Mouse (Mus musculus): Measurements from ENCODE around the gene Ap2b1. TPM values are rescaled to one million over a fixed set of nuclear protein-coding genes. Genes with fewer than 3 reads are reported as not detected.

Gene Ap2b1
- total RNA-seq, 1 experiment from 2014 or later = 57.6 TPM

DNA sequence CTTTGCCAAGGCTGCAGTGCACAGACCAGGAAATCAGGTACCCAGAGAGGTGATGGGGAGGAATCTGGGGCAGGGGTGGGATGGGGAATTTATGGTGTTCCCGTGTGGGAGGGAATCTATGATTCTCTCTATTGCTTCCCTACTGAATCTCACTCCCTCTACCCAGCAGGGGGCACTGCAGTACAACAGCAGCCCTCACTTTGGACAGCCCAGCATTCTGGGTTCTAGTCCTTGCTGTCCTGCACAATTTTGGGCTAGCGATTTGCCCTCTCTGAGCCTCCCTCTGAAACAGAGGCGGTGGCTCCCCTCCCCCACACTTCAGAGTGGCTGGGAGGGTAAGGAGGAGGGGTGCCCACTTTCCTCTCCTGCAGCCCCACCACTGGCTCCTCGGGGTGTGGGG is 121.5 kb downstream of the Ap2b1 start:
- no peak for ATAC-seq (replicated peaks in 1 of 2; ENCODE audit: insufficient read depth in 1 of 2, low FRiP score in 2 of 2, low TSS enrichment in 1 of 2, low read depth in 1 of 2, poor library complexity in 2 of 2, severe bottlenecking in 2 of 2)

DNA sequence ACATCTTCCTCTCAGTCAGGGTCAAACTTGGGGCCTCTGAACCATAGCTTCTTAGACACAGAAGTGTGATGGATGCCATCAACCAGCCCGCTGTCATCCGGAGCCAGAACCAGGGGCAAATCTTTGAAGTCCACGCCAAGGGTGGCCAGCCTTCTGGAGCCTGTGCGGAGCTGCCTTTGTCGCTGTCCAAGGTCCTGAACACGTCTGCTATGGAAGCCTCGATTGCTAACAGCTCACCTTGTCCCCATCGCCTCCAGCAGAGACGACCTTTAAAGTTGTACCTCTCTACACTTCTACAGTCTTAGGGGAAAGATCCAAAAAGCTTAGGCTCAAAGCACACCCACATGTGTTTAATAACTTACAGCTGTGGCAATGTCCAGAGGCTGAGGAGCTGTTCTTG is 122.5 kb downstream of the Ap2b1 start:
- ATAC-seq (replicated peaks in 1 of 2; ENCODE audit: insufficient read depth in 1 of 2, low FRiP score in 2 of 2, low TSS enrichment in 1 of 2, low read depth in 1 of 2, poor library complexity in 2 of 2, severe bottlenecking in 2 of 2) = peak; percentile 42 to 60; a peak in 2 of 4 replicates

DNA sequence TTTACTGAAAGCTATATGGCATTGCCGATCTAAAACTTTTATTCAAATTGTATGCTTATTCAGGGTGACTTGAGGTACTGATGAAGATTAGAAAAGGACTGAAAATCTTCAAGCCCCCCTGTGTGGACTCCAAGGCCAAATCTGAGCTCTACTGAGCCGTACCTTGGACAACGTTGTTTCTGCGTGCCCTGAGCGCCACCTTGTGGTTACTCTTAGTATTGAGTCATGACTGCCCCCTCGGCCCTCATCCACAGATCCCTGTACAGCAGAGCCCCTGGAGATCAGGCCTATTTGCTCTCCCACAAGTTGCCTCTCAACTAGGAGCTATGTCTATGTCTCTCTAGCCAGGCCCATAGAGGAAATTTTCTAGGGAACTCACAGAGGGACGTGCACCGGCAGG is 125.9 kb downstream of the Ap2b1 start:
- peak in 1 of 2 experiments; percentile 46; a peak in 1 of 4 replicates for ATAC-seq (replicated peaks in 1 of 2; ENCODE audit: insufficient read depth in 1 of 2, low FRiP score in 2 of 2, low TSS enrichment in 1 of 2, low read depth in 1 of 2, poor library complexity in 2 of 2, severe bottlenecking in 2 of 2)

DNA sequence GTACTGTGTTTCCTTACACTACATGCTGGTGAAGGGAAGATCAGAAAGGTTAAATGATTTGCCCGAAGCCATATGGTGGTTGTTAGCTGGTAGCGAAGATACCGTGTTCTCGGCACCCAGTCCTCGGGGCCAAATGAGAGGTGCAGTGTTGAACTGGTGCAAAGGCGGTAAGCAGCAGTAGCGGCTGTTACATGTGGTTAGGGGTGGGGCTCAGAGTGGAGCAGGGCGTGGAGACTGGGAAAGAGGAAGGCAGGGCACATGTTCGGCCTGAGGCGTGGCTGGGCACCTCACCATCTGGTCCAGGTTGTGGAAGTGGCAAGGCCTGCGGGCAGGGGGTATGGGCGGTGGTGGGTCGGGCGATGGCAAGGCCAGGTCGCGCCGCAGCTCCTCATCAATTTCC is 128.1 kb downstream of the Ap2b1 start:
- peak; percentile 95 to 96 for ATAC-seq (replicated peaks in 1 of 2; ENCODE audit: insufficient read depth in 1 of 2, low FRiP score in 2 of 2, low TSS enrichment in 1 of 2, low read depth in 1 of 2, poor library complexity in 2 of 2, severe bottlenecking in 2 of 2)

DNA sequence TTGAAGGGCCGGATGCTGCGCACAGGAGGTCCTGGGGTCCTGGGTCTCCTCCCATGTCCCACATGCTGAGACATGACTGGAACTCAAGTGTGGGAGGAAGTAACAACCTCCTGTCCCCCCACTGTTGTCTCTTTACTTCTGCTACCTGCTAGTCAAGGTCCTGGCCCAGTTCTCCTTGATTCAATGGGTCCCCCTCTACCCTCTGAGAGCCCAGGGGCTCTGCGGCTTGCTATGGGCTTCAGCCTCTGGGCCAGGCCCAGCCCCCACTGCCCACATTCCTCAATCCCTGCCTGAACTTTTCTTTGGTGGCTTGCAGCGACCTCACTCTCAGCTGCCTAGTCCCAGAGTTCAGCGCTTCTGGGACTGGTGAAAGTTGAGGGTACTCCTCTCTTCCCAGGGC is 130.5 kb downstream of the Ap2b1 start, which contains the start of gene Gas2l2:
Gene Gas2l2 (minus strand): TSS at position 101 of the 400 bp plus-strand sequence.
- ATAC-seq (replicated peaks in 1 of 2; ENCODE audit: insufficient read depth in 1 of 2, low FRiP score in 2 of 2, low TSS enrichment in 1 of 2, low read depth in 1 of 2, poor library complexity in 2 of 2, severe bottlenecking in 2 of 2) = no peak

DNA sequence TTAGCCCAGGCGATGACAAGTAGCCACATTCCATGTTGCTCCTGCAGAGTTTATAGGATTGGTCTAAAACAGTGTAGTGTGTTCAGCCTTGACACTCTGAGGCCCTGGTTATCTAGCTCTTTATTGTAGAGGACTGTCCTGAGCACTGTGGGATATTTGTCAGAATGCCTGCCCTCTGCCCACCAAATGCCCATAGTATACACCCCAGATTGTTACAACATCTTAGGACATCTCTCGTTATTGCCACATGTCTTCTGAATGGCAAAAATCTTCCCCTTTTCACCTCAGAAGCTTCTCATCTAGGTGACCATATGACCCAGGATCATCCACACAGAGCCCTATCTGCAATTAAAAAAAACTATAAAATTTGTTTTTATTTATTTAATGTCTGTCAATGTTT is 133.7 kb downstream of the Ap2b1 start:
- ATAC-seq (replicated peaks in 1 of 2; ENCODE audit: insufficient read depth in 1 of 2, low FRiP score in 2 of 2, low TSS enrichment in 1 of 2, low read depth in 1 of 2, poor library complexity in 2 of 2, severe bottlenecking in 2 of 2) = no peak; a peak in 1 of 4 replicates

DNA sequence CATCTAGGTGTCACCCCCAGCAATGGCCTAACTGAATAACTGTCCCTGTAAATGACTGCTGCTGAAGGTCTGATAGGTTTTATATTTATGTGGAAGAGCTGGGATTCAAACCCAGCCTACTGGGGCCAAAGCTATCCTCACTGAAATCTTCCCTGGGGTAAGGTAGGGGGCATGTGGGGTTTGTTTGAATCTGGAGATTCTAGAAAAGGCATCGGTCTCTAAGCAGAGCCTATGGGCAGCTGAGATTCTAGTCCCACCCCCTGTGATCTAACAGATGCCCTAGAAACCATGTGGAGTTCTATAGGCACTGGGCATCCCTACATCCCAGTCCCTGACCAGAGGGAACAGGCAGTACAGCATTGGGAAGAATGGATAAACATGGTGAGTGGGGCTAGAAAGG is 138.6 kb downstream of the Ap2b1 start, which contains the start of gene 1700020L24Rik:
Gene 1700020L24Rik (plus strand): TSS at position 301 of the 400 bp plus-strand sequence.
- ATAC-seq (replicated peaks in 1 of 2; ENCODE audit: insufficient read depth in 1 of 2, low FRiP score in 2 of 2, low TSS enrichment in 1 of 2, low read depth in 1 of 2, poor library complexity in 2 of 2, severe bottlenecking in 2 of 2) = no peak

DNA sequence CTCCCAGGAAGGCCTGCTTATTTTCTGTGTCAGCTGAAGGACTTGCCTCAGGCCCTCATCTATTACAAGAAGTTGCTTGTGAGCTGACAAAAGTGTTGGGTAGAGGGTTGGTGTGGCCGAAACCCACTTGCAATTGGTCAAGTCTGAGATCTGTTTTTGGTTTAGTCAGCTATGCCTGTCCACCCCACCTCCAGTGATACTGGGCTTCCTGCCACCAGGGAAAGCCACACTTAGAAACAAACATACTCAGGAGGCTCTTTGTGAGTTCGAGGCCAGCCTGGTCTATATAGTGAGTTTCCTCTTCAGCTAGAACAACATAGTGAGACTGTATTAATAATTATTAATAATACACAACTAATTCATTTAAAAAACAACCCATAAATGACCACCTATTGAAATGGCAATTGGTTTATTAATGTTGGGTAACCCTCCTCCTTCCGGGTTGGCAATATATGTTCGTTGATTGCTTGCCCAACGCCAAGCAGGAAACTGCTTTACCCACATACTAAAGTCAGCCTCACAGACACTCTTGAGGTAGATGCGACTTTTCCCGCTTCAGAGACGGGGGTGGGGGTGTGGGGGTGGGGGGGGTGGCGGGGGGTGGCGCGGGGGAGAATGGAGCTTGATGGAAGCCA is 140.7 kb downstream of the Ap2b1 start:
- no peak for ATAC-seq (replicated peaks in 1 of 2; ENCODE audit: insufficient read depth in 1 of 2, low FRiP score in 2 of 2, low TSS enrichment in 1 of 2, low read depth in 1 of 2, poor library complexity in 2 of 2, severe bottlenecking in 2 of 2)

DNA sequence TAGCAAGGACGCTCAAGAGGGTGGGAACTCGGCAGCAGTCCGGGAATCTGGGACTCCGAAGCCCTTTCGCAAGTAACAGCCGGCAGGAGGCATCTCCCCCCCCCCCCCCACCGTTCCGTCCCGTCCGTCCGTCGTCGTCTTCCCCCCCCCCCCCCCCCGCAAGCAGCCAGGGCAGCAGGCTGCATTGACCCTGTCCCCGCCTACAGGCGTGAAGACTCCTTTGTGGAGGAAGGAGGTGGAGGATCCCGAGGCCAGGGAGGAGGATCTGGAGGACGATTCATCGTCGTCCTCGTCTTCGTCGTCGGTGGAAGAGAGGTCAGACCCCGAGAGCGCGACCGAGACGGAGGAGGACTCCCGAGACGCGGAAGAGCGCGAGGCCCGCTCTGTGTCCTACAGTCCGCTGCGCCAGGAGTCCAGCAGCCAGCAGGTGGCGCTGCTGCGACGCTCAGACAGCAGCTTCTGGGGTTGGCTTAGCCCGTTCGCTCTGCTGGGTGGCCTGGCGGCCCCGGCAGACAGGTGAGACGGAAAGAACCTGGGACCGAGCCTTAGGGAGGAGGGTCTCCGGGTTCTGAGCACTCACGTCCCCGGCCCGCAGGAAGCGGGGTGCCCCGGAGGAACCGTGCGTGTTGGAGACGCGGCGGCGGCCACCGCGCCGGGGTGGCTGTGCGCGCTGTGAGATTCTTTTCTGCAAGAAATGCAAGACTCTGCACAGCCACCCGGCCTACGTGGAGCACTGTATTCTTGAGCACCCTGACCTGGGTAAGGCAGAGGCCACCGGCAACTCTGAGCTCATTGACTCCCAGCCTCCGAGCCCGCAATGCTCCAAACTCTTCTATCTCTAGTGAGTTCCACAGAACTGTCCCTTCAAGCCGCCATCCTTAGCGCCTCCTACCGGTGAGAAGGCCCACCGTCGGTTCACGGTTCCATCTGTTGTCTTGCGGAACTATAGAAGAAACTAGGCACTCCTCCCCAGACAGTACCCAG is 141.5 kb downstream of the Ap2b1 start:
- peak; percentile 74 to 80 for ATAC-seq (replicated peaks in 1 of 2; ENCODE audit: insufficient read depth in 1 of 2, low FRiP score in 2 of 2, low TSS enrichment in 1 of 2, low read depth in 1 of 2, poor library complexity in 2 of 2, severe bottlenecking in 2 of 2)

DNA sequence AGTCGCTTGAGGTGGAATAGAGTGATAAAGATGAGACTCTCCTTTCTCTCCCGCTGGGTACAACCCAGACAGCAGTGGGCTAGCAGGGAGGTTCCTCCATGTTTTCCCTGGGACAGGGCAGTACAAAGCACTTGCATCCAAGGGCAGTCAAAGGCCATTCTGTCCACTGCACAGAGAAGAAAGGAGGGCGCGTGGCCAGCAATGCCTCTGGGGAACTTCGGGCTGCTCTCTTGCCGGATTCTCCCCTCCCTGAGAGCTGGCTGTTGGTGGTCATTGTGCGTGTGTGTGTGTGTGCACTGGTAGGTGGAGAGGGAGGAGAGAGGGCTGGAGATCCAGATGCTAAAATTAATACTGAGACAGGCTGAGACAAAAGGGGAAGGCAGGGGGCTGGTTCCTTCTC is 142.4 kb downstream of the Ap2b1 start:
- no peak for ATAC-seq (replicated peaks in 1 of 2; ENCODE audit: insufficient read depth in 1 of 2, low FRiP score in 2 of 2, low TSS enrichment in 1 of 2, low read depth in 1 of 2, poor library complexity in 2 of 2, severe bottlenecking in 2 of 2)

DNA sequence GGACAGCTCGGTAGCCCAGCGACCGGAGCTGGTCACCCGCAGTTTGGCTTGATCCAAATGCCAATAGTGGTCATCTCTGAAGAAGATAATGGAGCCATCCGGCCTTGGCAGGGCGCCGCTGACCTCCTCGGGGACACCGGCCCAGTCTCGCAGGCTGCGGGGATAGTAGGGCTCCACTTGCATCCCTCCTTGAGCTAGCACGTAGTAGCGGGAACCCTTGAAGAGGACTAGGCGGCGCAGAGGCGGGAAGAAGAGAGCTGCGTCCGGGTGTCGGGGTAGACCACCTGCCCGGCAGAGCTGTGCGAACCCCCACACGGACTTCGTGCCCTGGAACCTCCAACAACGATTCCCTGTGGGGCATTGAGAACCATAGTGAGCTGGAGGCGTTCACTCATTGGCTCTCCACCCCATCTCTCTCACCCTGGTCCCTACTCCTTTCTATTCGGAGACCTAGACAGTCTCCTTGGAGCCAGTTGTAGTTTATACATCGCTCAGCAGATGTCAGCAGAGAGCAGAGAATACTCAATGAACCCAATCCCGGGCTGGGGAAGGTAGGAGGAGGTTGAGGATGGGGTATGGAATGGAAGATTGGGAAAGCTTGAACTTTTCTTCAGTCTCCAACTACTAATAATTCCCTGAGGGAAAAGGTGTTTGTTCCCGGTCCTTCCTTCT is 143.9 kb downstream of the Ap2b1 start:
- peak in 1 of 2 experiments; percentile 46; a peak in 1 of 4 replicates for ATAC-seq (replicated peaks in 1 of 2; ENCODE audit: insufficient read depth in 1 of 2, low FRiP score in 2 of 2, low TSS enrichment in 1 of 2, low read depth in 1 of 2, poor library complexity in 2 of 2, severe bottlenecking in 2 of 2)

DNA sequence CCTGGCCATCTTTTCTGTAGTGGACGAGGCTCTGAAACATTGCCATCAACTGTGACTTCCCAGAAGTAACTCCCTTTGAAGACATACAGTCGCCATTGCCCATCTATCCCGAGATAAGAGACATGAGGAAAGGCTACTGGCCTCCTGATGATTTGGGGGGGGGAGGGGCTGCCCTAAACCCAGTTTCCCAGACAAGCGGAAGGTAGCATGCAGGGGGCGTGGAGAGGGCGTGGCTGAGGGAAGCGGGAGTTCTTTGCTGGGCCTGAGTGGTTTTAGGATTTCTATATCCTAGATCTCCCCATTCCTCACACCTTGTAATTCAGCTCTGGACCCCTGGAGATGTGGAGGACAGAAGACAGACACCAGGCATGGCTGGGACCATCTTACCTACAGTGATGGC is 145.0 kb downstream of the Ap2b1 start:
- ATAC-seq (replicated peaks in 1 of 2; ENCODE audit: insufficient read depth in 1 of 2, low FRiP score in 2 of 2, low TSS enrichment in 1 of 2, low read depth in 1 of 2, poor library complexity in 2 of 2, severe bottlenecking in 2 of 2) = no peak

DNA sequence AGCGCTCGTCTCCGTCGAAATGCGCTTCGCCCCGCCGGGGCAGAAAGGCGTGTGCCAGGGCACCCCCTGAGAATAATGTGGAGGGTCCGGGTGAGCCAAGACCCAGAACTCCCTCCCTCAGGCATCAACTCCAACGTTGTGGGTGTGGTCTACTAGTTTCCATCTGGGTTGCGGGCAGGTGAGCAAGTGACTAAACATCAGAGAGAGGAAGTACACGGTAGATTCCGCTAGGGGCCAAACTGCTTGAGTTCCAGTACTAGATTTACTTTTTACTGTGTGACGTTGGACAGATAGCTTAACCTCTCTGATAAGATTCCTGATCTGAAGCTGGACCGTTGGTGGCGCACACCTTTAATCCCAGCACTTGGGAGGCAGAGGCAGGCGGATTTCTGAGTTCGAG is 146.2 kb downstream of the Ap2b1 start:
- peak; percentile 7 to 22; a peak in 2 of 4 replicates for ATAC-seq (replicated peaks in 1 of 2; ENCODE audit: insufficient read depth in 1 of 2, low FRiP score in 2 of 2, low TSS enrichment in 1 of 2, low read depth in 1 of 2, poor library complexity in 2 of 2, severe bottlenecking in 2 of 2)

DNA sequence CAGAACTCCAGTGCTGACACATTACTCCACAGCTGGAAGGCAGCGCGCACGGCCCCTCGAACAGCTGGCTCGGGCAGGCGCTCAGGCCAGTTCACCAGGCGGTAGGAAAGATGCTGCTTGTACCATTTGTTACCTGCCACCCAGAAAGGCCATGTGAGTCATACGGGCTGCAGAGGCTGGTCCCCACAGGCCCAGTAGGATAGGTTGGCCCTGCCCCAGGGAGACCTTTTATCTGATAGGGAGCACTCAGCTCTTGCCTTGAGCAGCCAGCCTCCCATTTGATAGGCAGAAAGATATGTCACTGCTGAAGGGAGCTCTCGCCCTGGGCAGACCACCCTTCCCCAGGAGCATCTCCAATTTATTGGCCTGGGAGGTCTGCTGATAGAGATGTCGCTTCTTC is 148.8 kb downstream of the Ap2b1 start:
- no peak for ATAC-seq (replicated peaks in 1 of 2; ENCODE audit: insufficient read depth in 1 of 2, low FRiP score in 2 of 2, low TSS enrichment in 1 of 2, low read depth in 1 of 2, poor library complexity in 2 of 2, severe bottlenecking in 2 of 2)

DNA sequence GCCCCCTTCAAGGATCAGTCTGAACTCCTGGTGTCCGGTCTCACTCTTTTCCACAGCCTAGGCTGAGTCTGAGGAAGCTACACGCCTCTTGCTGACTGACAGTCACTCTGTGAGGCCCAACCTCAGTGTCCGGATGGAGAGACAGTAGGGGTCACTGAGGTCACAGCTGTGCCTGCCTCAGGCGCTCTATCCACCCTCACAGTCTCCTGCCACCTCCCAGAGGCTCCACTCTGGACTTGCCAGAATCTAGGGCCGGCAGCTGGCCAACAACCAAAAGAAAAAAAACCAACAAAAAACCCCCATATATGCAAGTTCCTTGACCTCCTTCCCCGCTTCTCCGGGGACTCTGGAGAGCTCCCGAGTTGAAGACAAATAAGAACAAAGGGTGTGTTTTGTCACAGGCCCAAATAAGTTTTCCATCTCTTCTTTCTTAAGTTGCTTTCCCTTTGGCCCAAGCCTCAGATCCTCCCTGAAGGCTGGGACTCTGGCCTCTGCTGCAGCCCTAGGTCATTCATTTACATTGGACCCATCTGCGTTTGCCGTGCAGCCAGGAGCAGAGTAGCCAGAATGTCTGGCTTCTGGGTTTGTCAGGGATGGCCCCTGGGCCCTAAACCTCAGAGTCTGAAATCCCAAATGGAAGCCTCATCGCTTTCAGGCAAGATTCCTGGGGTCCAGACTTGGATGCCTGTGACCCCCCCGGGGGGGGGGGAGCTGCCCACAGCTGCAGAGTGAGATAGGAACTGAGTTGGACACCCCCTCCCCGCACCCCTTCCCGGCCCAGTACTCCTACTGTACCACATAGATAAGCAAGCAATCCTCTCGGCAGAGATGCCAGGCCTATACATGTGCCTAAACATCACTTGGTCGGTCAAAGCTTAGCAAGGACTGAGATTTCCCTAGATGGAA is 149.4 kb downstream of the Ap2b1 start:
- ATAC-seq (replicated peaks in 1 of 2; ENCODE audit: insufficient read depth in 1 of 2, low FRiP score in 2 of 2, low TSS enrichment in 1 of 2, low read depth in 1 of 2, poor library complexity in 2 of 2, severe bottlenecking in 2 of 2) = no peak

DNA sequence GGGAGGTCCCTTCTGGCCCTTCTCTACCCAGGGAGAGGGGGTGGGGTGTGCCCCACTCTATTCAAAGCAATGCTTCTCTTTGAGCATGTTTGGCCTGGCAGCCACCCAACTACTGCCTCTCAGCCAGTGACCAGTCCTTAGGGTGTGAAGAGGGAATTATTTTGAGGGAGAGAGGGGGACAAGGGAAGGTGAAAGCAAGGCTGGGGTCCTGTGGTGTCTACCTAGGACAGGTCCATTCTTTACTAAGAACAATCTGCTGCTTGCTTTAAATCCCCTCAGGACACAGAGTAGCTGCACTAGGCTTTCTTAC is 150.1 kb downstream of the Ap2b1 start:
- no peak for ATAC-seq (replicated peaks in 1 of 2; ENCODE audit: insufficient read depth in 1 of 2, low FRiP score in 2 of 2, low TSS enrichment in 1 of 2, low read depth in 1 of 2, poor library complexity in 2 of 2, severe bottlenecking in 2 of 2)

DNA sequence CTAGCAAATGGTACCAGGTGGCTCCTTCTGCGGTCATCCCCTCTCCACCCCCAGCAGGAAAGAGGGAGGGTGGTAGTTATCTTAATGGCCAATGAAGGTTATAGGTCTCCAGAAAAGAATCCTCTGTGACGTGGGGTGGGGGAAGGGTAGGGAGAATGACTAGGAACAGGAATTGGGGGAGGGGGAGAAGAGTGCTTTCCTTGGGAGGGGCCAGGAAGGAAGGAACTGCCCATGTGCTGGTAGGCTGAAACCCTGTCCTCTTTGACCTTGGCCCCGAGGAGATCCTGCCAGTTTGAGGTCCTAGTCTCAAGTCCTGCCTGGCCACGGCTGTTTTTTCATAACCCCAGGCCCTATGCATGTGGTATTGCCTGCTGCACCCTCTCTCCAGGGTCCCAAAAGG is 150.5 kb downstream of the Ap2b1 start:
- ATAC-seq (replicated peaks in 1 of 2; ENCODE audit: insufficient read depth in 1 of 2, low FRiP score in 2 of 2, low TSS enrichment in 1 of 2, low read depth in 1 of 2, poor library complexity in 2 of 2, severe bottlenecking in 2 of 2) = no peak

All from hematopoietic stem cell, adult 5-6 weeks (primary cell).